Mouse (Mus musculus): ENCODE results near the gene Tmem150c. TPM values are rescaled to one million over a fixed set of nuclear protein-coding genes. Genes with fewer than 3 reads are reported as not detected.
A peak's percentile ranks its signal among the peaks of the same experiment; 100 is the strongest.

The Tmem150c gene
- polyA plus RNA-seq, 1 experiment, result 1.1 TPM

DNA sequence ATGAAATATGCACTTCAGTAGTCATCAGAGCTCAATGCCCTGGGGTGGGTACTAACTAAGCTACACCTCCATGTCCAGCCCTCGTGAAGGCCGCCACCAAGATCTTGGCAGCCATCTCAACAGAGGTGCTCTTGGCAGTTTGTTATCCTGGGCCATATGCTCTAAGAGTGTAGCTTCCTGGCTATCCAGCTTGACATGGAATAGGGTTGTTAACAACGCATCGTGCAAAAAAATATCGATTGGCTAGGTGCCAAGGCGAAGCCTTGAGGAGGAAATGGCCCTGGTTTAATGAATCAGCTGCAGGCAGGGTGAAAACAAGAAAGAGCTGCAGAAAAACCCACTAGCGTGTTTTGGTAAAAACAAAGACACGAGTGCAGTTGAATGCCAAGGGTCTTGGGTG, 74.5 kb downstream of the Tmem150c start:
- Histone ChIP-seq H3K9ac (ENCODE audit: low read depth, poor library complexity, severe bottlenecking) (no peak overlapping the region), H3K27ac (ENCODE audit: insufficient read depth, low read length) (no peak overlapping the region), H3K9me3 (replicated peaks; ENCODE audit: control insufficient read depth, insufficient read depth, low read length, poor library complexity, severe bottlenecking) (no peaks in the 10 kb centered on the region; the same call in 1 of the 2 replicates), H3K4me1 (ENCODE audit: control insufficient read depth, insufficient read depth, low read length) (no peaks in the 10 kb centered on the region), H3K36me3 (ENCODE audit: control insufficient read depth, insufficient read depth, low read length, poor library complexity, severe bottlenecking) (no peaks in the 10 kb centered on the region), H3K27me3 (ENCODE audit: control insufficient read depth, insufficient read depth, low read length, poor library complexity, severe bottlenecking) (no peaks in the 10 kb centered on the region), H3K4me3 (ENCODE audit: low read depth, low read length) (no peak overlapping the region)
- no peak for TF ChIP-seq POLR2A (IDR thresholded peaks at IDR 0.05; ENCODE audit: insufficient read depth, low read length)
- TF ChIP-seq CTCF (IDR thresholded peaks at IDR 0.05; ENCODE audit: low read depth, low read length), result no peak
- no peak for TF ChIP-seq EP300 (IDR thresholded peaks at IDR 0.05; ENCODE audit: insufficient read depth, low read depth, low read length)

DNA sequence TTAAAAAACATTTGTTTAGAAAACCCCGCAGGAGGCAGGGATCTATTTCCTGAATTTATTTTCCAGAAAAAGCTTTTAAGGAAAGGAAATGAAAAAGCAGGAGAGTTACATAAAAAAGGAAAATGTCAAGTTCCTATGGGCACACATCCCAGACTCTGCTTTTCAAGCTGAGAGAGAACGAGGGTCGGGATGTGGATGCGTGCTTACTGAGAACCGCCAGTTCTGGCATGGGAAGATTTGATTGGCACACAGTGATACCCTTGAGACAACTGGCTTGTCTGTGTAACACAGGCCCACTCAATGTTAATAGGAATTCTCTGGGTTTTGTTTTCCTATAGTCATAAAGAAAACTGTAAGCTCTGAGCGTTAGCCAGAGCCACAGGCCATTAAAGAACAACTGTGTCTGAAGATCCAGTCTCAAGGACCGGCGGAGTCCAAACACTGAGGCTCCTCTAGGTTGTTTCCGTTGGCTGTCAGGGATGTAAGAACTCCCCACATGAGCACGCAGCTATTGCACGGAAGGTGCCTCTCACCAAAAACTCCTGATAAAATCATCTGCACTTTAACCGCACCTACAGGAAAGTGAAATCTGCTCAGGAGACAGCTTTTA, 75.5 kb downstream of the Tmem150c start:
- Histone ChIP-seq H3K36me3 (ENCODE audit: control insufficient read depth, insufficient read depth, low read length, poor library complexity, severe bottlenecking) (no peaks in the 10 kb centered on the region), H3K4me3 (ENCODE audit: low read depth, low read length) (no peak overlapping the region), H3K4me1 (ENCODE audit: control insufficient read depth, insufficient read depth, low read length) (peaks cover under 1% of the 10 kb centered on the region), H3K9me3 (replicated peaks; ENCODE audit: control insufficient read depth, insufficient read depth, low read length, poor library complexity, severe bottlenecking) (no peaks in the 10 kb centered on the region; the same call in 1 of the 2 replicates), H3K9ac (ENCODE audit: low read depth, poor library complexity, severe bottlenecking) (no peak overlapping the region), H3K27ac (ENCODE audit: insufficient read depth, low read length) (no peak overlapping the region), H3K27me3 (ENCODE audit: control insufficient read depth, insufficient read depth, low read length, poor library complexity, severe bottlenecking) (no peaks in the 10 kb centered on the region)
- TF ChIP-seq POLR2A (IDR thresholded peaks at IDR 0.05; ENCODE audit: insufficient read depth, low read length), result no peak
- TF ChIP-seq EP300 (IDR thresholded peaks at IDR 0.05; ENCODE audit: insufficient read depth, low read depth, low read length), result no peak
- TF ChIP-seq CTCF (IDR thresholded peaks at IDR 0.05; ENCODE audit: low read depth, low read length), result no peak

DNA sequence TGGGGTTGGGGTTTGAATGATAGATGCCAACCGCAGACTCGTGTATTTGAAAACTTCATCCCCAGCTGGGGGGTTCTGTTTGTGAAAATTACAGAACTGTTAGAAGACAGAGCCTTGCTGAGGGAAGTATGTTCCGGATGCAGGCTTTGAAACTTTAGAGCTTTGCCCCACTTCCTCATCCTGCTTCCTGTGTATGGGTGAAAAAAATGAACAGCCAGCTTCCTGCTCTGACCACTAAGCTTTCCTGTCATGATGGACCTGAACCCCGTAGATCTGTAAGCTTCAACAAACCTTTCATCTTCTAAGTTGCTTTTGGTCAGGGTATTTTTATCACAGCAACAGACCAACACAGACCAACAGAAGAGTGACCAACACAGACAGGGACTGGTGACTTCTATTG, 77.6 kb downstream of the Tmem150c start:
- no peaks in the 10 kb centered on the region for H3K9me3 ChIP-seq (replicated peaks; ENCODE audit: control insufficient read depth, insufficient read depth, low read length, poor library complexity, severe bottlenecking)
- H3K4me3 ChIP-seq (ENCODE audit: low read depth, low read length), result no peak overlapping the region
- peaks cover 2% of the 10 kb centered on the region for H3K4me1 ChIP-seq (ENCODE audit: control insufficient read depth, insufficient read depth, low read length)
- no peak for TF ChIP-seq EP300 (IDR thresholded peaks at IDR 0.05; ENCODE audit: insufficient read depth, low read depth, low read length)
- no peak for TF ChIP-seq POLR2A (IDR thresholded peaks at IDR 0.05; ENCODE audit: insufficient read depth, low read length)
- no peak for TF ChIP-seq CTCF (IDR thresholded peaks at IDR 0.05; ENCODE audit: low read depth, low read length)
- no peak overlapping the region for H3K9ac ChIP-seq (ENCODE audit: low read depth, poor library complexity, severe bottlenecking)
- no peak overlapping the region for H3K27ac ChIP-seq (ENCODE audit: insufficient read depth, low read length)
- no peaks in the 10 kb centered on the region for H3K27me3 ChIP-seq (ENCODE audit: control insufficient read depth, insufficient read depth, low read length, poor library complexity, severe bottlenecking)
- no peaks in the 10 kb centered on the region for H3K36me3 ChIP-seq (ENCODE audit: control insufficient read depth, insufficient read depth, low read length, poor library complexity, severe bottlenecking)

DNA sequence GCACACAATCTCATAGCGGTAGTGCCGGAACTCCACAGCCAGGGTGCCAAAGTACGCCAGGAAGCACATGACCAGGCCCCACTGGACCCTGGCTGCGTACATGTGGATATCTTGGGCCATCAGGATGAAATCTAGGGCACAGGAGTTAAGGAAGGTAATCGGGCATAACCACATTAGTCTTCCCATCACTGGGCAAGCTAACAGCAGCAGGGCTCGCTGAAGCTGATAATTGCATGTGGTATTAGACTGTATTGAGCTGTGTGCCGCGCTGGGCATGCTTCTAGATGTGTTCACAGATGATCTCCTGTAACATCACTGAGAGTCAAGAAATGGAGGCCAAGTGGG, 79.7 kb downstream of the Tmem150c start:
- H3K36me3 ChIP-seq (ENCODE audit: control insufficient read depth, insufficient read depth, low read length, poor library complexity, severe bottlenecking), result no peaks in the 10 kb centered on the region; the same call in 1 of the 2 replicates
- H3K27me3 ChIP-seq (ENCODE audit: control insufficient read depth, insufficient read depth, low read length, poor library complexity, severe bottlenecking), result no peaks in the 10 kb centered on the region
- no peak for TF ChIP-seq EP300 (IDR thresholded peaks at IDR 0.05; ENCODE audit: insufficient read depth, low read depth, low read length)
- no peak for TF ChIP-seq POLR2A (IDR thresholded peaks at IDR 0.05; ENCODE audit: insufficient read depth, low read length)
- no peak for TF ChIP-seq CTCF (IDR thresholded peaks at IDR 0.05; ENCODE audit: low read depth, low read length)
- no peak overlapping the region for H3K4me3 ChIP-seq (ENCODE audit: low read depth, low read length)
- H3K9ac ChIP-seq (ENCODE audit: low read depth, poor library complexity, severe bottlenecking), result no peak overlapping the region
- H3K27ac ChIP-seq (ENCODE audit: insufficient read depth, low read length), result no peak overlapping the region
- no peaks in the 10 kb centered on the region for H3K9me3 ChIP-seq (replicated peaks; ENCODE audit: control insufficient read depth, insufficient read depth, low read length, poor library complexity, severe bottlenecking)
- peaks cover 2% of the 10 kb centered on the region for H3K4me1 ChIP-seq (ENCODE audit: control insufficient read depth, insufficient read depth, low read length)

DNA sequence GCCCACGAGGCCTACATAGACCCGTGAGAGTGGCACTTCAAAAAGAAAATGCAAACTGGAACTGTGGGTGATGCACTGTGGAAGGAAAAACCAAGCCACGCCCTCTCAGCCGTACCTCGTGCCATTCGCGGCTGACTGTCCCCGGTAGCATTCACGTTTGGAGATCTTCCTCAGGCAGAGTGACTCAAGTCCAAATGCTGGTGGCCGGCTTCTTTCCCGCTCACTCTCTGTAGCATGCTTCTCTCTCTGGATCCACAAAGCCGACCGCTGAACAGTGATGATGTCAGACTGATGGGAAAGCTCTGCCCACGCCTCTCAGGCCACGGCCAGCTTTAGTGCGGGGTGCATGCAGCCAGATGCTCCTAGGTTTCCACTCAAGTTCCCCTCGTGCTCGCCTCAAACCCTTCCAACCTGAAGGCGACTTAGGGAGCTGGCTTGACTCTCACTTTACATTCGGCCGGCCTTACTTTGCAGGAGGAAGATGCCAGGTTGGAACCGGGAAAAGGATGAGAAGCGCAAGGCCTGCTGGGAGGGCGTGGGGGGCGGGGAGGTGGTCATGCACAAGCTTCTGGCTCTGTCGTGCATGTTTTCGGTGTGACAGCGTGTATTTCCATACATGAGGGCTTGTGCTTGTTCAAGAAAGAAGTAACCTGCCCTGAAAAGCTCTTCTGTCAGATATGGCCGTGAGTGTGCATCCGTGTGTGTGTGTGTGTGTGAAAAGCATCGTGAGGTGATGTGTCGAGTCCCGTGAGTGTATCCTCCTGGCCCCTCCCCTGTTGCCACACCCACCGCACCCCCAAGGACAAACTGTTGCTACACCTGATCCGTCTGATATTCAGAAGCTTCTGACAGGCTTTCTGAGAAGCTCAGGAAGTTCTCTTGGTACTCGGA, 80.3 kb downstream of the Tmem150c start:
- no peaks in the 10 kb centered on the region for H3K27me3 ChIP-seq (ENCODE audit: control insufficient read depth, insufficient read depth, low read length, poor library complexity, severe bottlenecking)
- no peaks in the 10 kb centered on the region for H3K9me3 ChIP-seq (replicated peaks; ENCODE audit: control insufficient read depth, insufficient read depth, low read length, poor library complexity, severe bottlenecking)
- H3K4me1 ChIP-seq (ENCODE audit: control insufficient read depth, insufficient read depth, low read length), result peaks cover 2% of the 10 kb centered on the region
- H3K27ac ChIP-seq (ENCODE audit: insufficient read depth, low read length), result no peak overlapping the region
- H3K9ac ChIP-seq (ENCODE audit: low read depth, poor library complexity, severe bottlenecking), result no peak overlapping the region
- no peak for TF ChIP-seq POLR2A (IDR thresholded peaks at IDR 0.05; ENCODE audit: insufficient read depth, low read length)
- TF ChIP-seq CTCF (IDR thresholded peaks at IDR 0.05; ENCODE audit: low read depth, low read length), result no peak
- no peak for TF ChIP-seq EP300 (IDR thresholded peaks at IDR 0.05; ENCODE audit: insufficient read depth, low read depth, low read length)
- no peaks in the 10 kb centered on the region; the same call in 1 of the 2 replicates for H3K36me3 ChIP-seq (ENCODE audit: control insufficient read depth, insufficient read depth, low read length, poor library complexity, severe bottlenecking)
- peak overlapping the region; percentile 4; the same call in 1 of the 2 replicates for H3K4me3 ChIP-seq (ENCODE audit: low read depth, low read length)

DNA sequence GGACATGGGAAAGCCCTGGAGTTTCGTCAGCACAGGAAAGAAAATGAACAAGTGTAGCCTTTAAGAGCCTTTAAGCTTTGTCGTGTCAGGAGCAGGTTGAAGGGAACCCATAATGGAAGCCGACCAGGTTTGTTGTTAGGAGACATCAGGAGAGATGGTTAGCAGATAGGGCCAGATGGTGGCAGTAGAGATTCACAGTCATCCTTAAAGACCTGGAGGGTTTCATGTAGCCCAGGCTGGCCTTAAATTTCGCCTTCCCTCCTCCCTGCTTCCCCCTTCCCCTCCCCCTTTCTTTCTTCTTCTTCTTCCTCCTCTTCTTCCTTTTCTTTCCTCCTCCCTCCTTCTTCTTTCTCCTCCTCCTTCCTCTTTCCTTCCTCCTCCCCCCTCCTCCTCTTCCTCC, 85.0 kb downstream of the Tmem150c start:
- Histone ChIP-seq H3K9me3 (replicated peaks; ENCODE audit: control insufficient read depth, insufficient read depth, low read length, poor library complexity, severe bottlenecking) (no peaks in the 10 kb centered on the region), H3K27ac (ENCODE audit: insufficient read depth, low read length) (no peak overlapping the region), H3K9ac (ENCODE audit: low read depth, poor library complexity, severe bottlenecking) (no peak overlapping the region), H3K36me3 (ENCODE audit: control insufficient read depth, insufficient read depth, low read length, poor library complexity, severe bottlenecking) (peaks cover 6% of the 10 kb centered on the region), H3K4me3 (ENCODE audit: low read depth, low read length) (no peak overlapping the region), H3K4me1 (ENCODE audit: control insufficient read depth, insufficient read depth, low read length) (peaks cover 2% of the 10 kb centered on the region), H3K27me3 (ENCODE audit: control insufficient read depth, insufficient read depth, low read length, poor library complexity, severe bottlenecking) (no peaks in the 10 kb centered on the region)
- no peak for TF ChIP-seq POLR2A (IDR thresholded peaks at IDR 0.05; ENCODE audit: insufficient read depth, low read length)
- no peak for TF ChIP-seq EP300 (IDR thresholded peaks at IDR 0.05; ENCODE audit: insufficient read depth, low read depth, low read length)
- TF ChIP-seq CTCF (IDR thresholded peaks at IDR 0.05; ENCODE audit: low read depth, low read length), result peak; percentile 39

Measured in ES-Bruce4 (cell line).